Mouse (Mus musculus): ENCODE measurements around the gene Spdl1. TPM values are rescaled to one million over a fixed set of nuclear protein-coding genes. Genes with fewer than 3 reads are reported as not detected.
"Not testable (repeated sequence)": the region's sequence is repeated elsewhere in the genome, so short reads cannot be mapped to it uniquely, and the experiment has no call there.

The Spdl1 gene
- polyA plus RNA-seq, 1 experiment from 2014 or later: 12.4 TPM

GRCm38 (mm10) chr11:34845567-34846267 lies 12.3 kb upstream of the Spdl1 start:
- H3K9ac ChIP-seq: no peak overlapping the region
- H3K36me3 ChIP-seq: no peaks in the 10 kb centered on the region
- H3K27ac ChIP-seq: peak overlapping the region; percentile 9; the same call in 1 of the 2 replicates
- 16% methylated on average over 22 of the region's 22 CpGs for WGBS
- H3K4me2 ChIP-seq: peak overlapping the region; percentile 51
- no peaks in the 10 kb centered on the region for H3K9me3 ChIP-seq (replicated peaks)
- peaks cover 9% of the 10 kb centered on the region; the same call in 1 of the 2 replicates for H3K4me1 ChIP-seq (replicated peaks)
- H3K27me3 ChIP-seq: no peaks in the 10 kb centered on the region
- ATAC-seq (replicated peaks; ENCODE audit: insufficient number of reproducible peaks, insufficient read depth, low FRiP score, low read depth): peak; percentile 75
- peak overlapping the region; percentile 18 for H3K4me3 ChIP-seq

- Histone ChIP-seq H3K9me3 (replicated peaks) (no peaks in the 10 kb centered on the region), H3K4me3 (no peak overlapping the region), H3K27ac (no peak overlapping the region), H3K4me2 (no peak overlapping the region), H3K4me1 (replicated peaks) (peaks cover 9% of the 10 kb centered on the region; the same call in 1 of the 2 replicates), H3K9ac (no peak overlapping the region), H3K36me3 (no peaks in the 10 kb centered on the region), H3K27me3 (no peaks in the 10 kb centered on the region)
- no peak for ATAC-seq (replicated peaks; ENCODE audit: insufficient number of reproducible peaks, insufficient read depth, low FRiP score, low read depth)
- WGBS: 33% methylated on average over 5 of the region's 5 CpGs
These were observed 10.1 kb upstream of the Spdl1 start for GRCm38 (mm10) chr11:34843517-34843916.

GRCm38 (mm10) chr11:34840283-34840682 lies 6.8 kb upstream of the Spdl1 start:
- Histone ChIP-seq H3K27me3 (no peaks in the 10 kb centered on the region), H3K27ac (no peak overlapping the region), H3K9ac (no peak overlapping the region), H3K4me2 (no peak overlapping the region), H3K4me3 (no peak overlapping the region), H3K9me3 (replicated peaks) (no peaks in the 10 kb centered on the region), H3K36me3 (no peaks in the 10 kb centered on the region), H3K4me1 (replicated peaks) (0 out of 2 replicates have a peak, but pooled peaks cover 2% of the 10 kb centered on the region)
- WGBS: 40% methylated on average over 5 of the region's 5 CpGs
- ATAC-seq (replicated peaks; ENCODE audit: insufficient number of reproducible peaks, insufficient read depth, low FRiP score, low read depth): no peak

GRCm38 (mm10) chr11:34839051-34839450 lies 5.6 kb upstream of the Spdl1 start:
- Histone ChIP-seq H3K9ac (no peak overlapping the region), H3K4me1 (replicated peaks) (peaks cover 3% of the 10 kb centered on the region; the same call in 1 of the 2 replicates), H3K27me3 (no peaks in the 10 kb centered on the region), H3K4me3 (no peak overlapping the region), H3K27ac (no peak overlapping the region), H3K9me3 (replicated peaks) (no peaks in the 10 kb centered on the region), H3K4me2 (no peak overlapping the region), H3K36me3 (no peaks in the 10 kb centered on the region)
- WGBS: 42% methylated on average over 4 of the region's 4 CpGs
- no peak for ATAC-seq (replicated peaks; ENCODE audit: insufficient number of reproducible peaks, insufficient read depth, low FRiP score, low read depth)

- H3K9me3 ChIP-seq (replicated peaks): no peaks in the 10 kb centered on the region
- WGBS: 43% methylated on average over 2 of the region's 2 CpGs
- H3K4me3 ChIP-seq: no peak overlapping the region
- no peak overlapping the region for H3K9ac ChIP-seq
- H3K36me3 ChIP-seq: no peaks in the 10 kb centered on the region
- no peak overlapping the region for H3K4me2 ChIP-seq
- H3K27me3 ChIP-seq: no peaks in the 10 kb centered on the region
- peaks cover 10% of the 10 kb centered on the region for H3K4me1 ChIP-seq (replicated peaks)
- H3K27ac ChIP-seq: no peak overlapping the region
- no peak for ATAC-seq (replicated peaks; ENCODE audit: insufficient number of reproducible peaks, insufficient read depth, low FRiP score, low read depth)
These were observed 2.8 kb upstream of the Spdl1 start for GRCm38 (mm10) chr11:34836272-34836671.

GRCm38 (mm10) chr11:34832678-34833077 lies 763 bp downstream of the Spdl1 start:
- ATAC-seq (replicated peaks; ENCODE audit: insufficient number of reproducible peaks, insufficient read depth, low FRiP score, low read depth): no peak
- Histone ChIP-seq H3K36me3 (peaks cover 17% of the 10 kb centered on the region), H3K27ac (no peak overlapping the region), H3K4me3 (peak overlapping the region; percentile 84), H3K4me1 (replicated peaks) (peaks cover 10% of the 10 kb centered on the region), H3K4me2 (peak overlapping the region; percentile 88), H3K9ac (peak overlapping the region; percentile 78), H3K9me3 (replicated peaks) (no peaks in the 10 kb centered on the region), H3K27me3 (no peaks in the 10 kb centered on the region)
- 11% methylated on average over 4 of the region's 5 CpGs for WGBS

- no peak overlapping the region for H3K27ac ChIP-seq
- no peak overlapping the region for H3K9ac ChIP-seq
- H3K4me2 ChIP-seq: no peak overlapping the region
- WGBS: 87% methylated on average over 3 of the region's 3 CpGs
- peaks cover 5% of the 10 kb centered on the region for H3K4me1 ChIP-seq (replicated peaks)
- ATAC-seq (replicated peaks; ENCODE audit: insufficient number of reproducible peaks, insufficient read depth, low FRiP score, low read depth): no peak
- H3K9me3 ChIP-seq (replicated peaks): no peaks in the 10 kb centered on the region
- H3K4me3 ChIP-seq: no peak overlapping the region
- H3K36me3 ChIP-seq: peaks cover 30% of the 10 kb centered on the region
- no peaks in the 10 kb centered on the region for H3K27me3 ChIP-seq
These were observed 5.6 kb downstream of the Spdl1 start for GRCm38 (mm10) chr11:34827803-34828202.

GRCm38 (mm10) chr11:34826940-34827339 lies 6.5 kb downstream of the Spdl1 start:
- no peak for ATAC-seq (replicated peaks; ENCODE audit: insufficient number of reproducible peaks, insufficient read depth, low FRiP score, low read depth)
- no peak overlapping the region for H3K9ac ChIP-seq
- 90% methylated on average over 2 of the region's 2 CpGs for WGBS
- H3K4me2 ChIP-seq: no peak overlapping the region
- no peak overlapping the region for H3K4me3 ChIP-seq
- H3K27me3 ChIP-seq: no peaks in the 10 kb centered on the region
- no peaks in the 10 kb centered on the region for H3K4me1 ChIP-seq (replicated peaks)
- peaks cover 36% of the 10 kb centered on the region for H3K36me3 ChIP-seq
- H3K27ac ChIP-seq: no peak overlapping the region
- H3K9me3 ChIP-seq (replicated peaks): no peaks in the 10 kb centered on the region

GRCm38 (mm10) chr11:34824791-34825190 lies 8.7 kb downstream of the Spdl1 start:
- 95% methylated on average over 4 of the region's 4 CpGs for WGBS
- Histone ChIP-seq H3K27me3 (no peaks in the 10 kb centered on the region), H3K9ac (no peak overlapping the region), H3K36me3 (peaks cover 47% of the 10 kb centered on the region), H3K27ac (no peak overlapping the region), H3K9me3 (replicated peaks) (no peaks in the 10 kb centered on the region), H3K4me3 (no peak overlapping the region), H3K4me1 (replicated peaks) (no peaks in the 10 kb centered on the region), H3K4me2 (no peak overlapping the region)
- no peak for ATAC-seq (replicated peaks; ENCODE audit: insufficient number of reproducible peaks, insufficient read depth, low FRiP score, low read depth)

- H3K36me3 ChIP-seq: peaks cover 52% of the 10 kb centered on the region
- no peak overlapping the region for H3K4me3 ChIP-seq
- H3K9ac ChIP-seq: no peak overlapping the region
- no peaks in the 10 kb centered on the region for H3K27me3 ChIP-seq
- no peaks in the 10 kb centered on the region for H3K4me1 ChIP-seq (replicated peaks)
- 9% methylated on average over 2 of the region's 2 CpGs for WGBS
- no peak overlapping the region for H3K4me2 ChIP-seq
- H3K27ac ChIP-seq: no peak overlapping the region
- H3K9me3 ChIP-seq (replicated peaks): no peaks in the 10 kb centered on the region
- ATAC-seq (replicated peaks; ENCODE audit: insufficient number of reproducible peaks, insufficient read depth, low FRiP score, low read depth): no peak
These were observed 18.7 kb downstream of the Spdl1 start for GRCm38 (mm10) chr11:34814767-34815166.

- Histone ChIP-seq H3K27ac (no peak overlapping the region), H3K4me3 (no peak overlapping the region), H3K9me3 (replicated peaks) (no peaks in the 10 kb centered on the region), H3K36me3 (peaks cover 56% of the 10 kb centered on the region), H3K4me2 (no peak overlapping the region), H3K27me3 (no peaks in the 10 kb centered on the region), H3K4me1 (replicated peaks) (no peaks in the 10 kb centered on the region), H3K9ac (no peak overlapping the region)
- ATAC-seq (replicated peaks; ENCODE audit: insufficient number of reproducible peaks, insufficient read depth, low FRiP score, low read depth): no peak
- 88% methylated on average over 6 of the region's 6 CpGs for WGBS
These were observed 19.1 kb downstream of the Spdl1 start for GRCm38 (mm10) chr11:34814319-34814718.

GRCm38 (mm10) chr11:34805026-34805425 lies 28.4 kb downstream of the Spdl1 start:
- not testable (repeated sequence) for H3K36me3 ChIP-seq; H3K9me3 ChIP-seq (replicated peaks); H3K4me1 ChIP-seq (replicated peaks); H3K27me3 ChIP-seq; ATAC-seq (replicated peaks; ENCODE audit: insufficient number of reproducible peaks, insufficient read depth, low FRiP score, low read depth); H3K4me3 ChIP-seq; H3K4me2 ChIP-seq; H3K9ac ChIP-seq; H3K27ac ChIP-seq
- 74% methylated on average over 4 of the region's 4 CpGs for WGBS
